Mouse (Mus musculus) spleen, embryonic (tissue): ENCODE measurements around the gene Plekhn1.

Experiments
- CTCF ChIA-PET: fragments of 350-600 bp; sonication (Branson Sonifier 250); formaldehyde crosslinking; loops from one replicate; lab custom pipeline; 2022; lab: Charles Lee

The Plekhn1 gene

GRCm38 (mm10) chr4:156185950-156186850 is 48.5 kb downstream of the Plekhn1 start:
- CTCF ChIA-PET: no interaction called here

GRCm38 (mm10) chr4:156185456-156185949 is 49.2 kb downstream of the Plekhn1 start:
- CTCF ChIA-PET: no interaction called here

- CTCF ChIA-PET: no interaction called here
Observed at GRCm38 (mm10) chr4:156184291-156184954, 50.2 kb downstream of the Plekhn1 start.

- CTCF ChIA-PET: no interaction called here
Observed at GRCm38 (mm10) chr4:156183747-156184146, 50.9 kb downstream of the Plekhn1 start.

GRCm38 (mm10) chr4:156177630-156178029 is 57.0 kb downstream of the Plekhn1 start:
- CTCF ChIA-PET: no interaction called here

GRCm38 (mm10) chr4:156171828-156172227 is 62.8 kb downstream of the Plekhn1 start:
- CTCF ChIA-PET: no interaction called here
